Mouse (Mus musculus): ENCODE results near the gene Mllt1. TPM values are rescaled to one million over a fixed set of nuclear protein-coding genes. Genes with fewer than 3 reads are reported as not detected.

The Mllt1 gene
- polyA plus RNA-seq, 2 experiments = 34.5 to 98.3 TPM

DNA sequence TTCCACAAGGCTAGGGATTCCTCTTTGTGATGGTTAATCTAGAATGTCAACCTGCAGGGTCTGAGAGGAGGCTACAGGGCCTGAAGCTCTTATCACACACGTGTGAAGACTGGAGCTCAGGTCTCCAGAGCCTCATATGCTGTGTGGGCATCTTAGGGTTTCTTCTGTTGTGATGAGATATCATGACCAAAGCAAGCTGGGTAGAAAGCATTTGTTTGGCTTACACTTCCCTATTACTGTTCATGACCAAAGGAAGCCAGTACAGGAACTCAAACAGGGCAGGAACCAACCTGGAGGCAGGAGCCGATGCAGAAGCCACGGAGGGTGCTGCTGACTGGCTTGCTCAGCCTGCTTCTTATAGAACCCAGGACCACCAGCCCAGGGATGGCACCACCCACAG, 79.8 kb downstream of the Mllt1 start:
- Histone ChIP-seq H3K27ac (replicated peaks; ENCODE audit: low read depth, low read length) (no peak overlapping the region), H3K9ac (ENCODE audit: low read depth, low read length, severe bottlenecking) (no peak overlapping the region), H3K9me3 (ENCODE audit: control insufficient read depth, low read length) (no peaks in the 10 kb centered on the region), H3K4me1 (ENCODE audit: control insufficient read depth, insufficient read depth, low read length) (0 out of 2 replicates have a peak, but pooled peaks cover 4% of the 10 kb centered on the region), H3K4me2 (replicated peaks; ENCODE audit: low read depth, low read length, severe bottlenecking) (no peak overlapping the region), H3K4me3 (replicated peaks; ENCODE audit: low read length) (no peak overlapping the region), H3K27me3 (ENCODE audit: control insufficient read depth, insufficient read depth, low read length) (no peaks in the 10 kb centered on the region), H3K36me3 (ENCODE audit: control insufficient read depth, insufficient read depth, low read length) (no peaks in the 10 kb centered on the region)
- no peak for ATAC-seq (ENCODE audit: low FRiP score, low read depth)
- DNase-seq (ENCODE audit: low spot score) = no peak
- no peak for TF ChIP-seq POLR2A (IDR thresholded peaks at IDR 0.05; ENCODE audit: borderline replicate concordance, extremely low read depth, insufficient read depth, insufficient read length)
- WGBS = 80% methylated on average over 3 of the region's 3 CpGs

DNA sequence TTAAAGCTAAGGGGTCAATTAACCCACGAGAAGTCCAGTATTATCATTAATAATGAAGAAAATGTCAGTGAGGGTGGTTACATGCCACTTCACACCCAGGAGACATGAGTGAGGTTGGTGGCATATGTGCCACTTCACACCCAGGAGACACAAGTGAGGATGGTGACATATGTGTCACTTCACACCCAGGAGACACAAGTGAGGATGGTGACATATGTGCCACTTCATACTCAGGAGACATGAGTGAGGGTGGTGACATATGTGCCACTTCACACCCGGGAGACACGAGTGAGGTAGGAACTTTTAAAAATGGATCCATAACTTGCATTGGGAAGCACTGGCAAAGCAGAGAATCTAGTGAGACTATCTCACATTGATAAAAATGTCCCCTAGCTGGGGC, 84.0 kb downstream of the Mllt1 start:
- Histone ChIP-seq H3K4me2 (replicated peaks; ENCODE audit: low read depth, low read length, severe bottlenecking) (no peak overlapping the region), H3K27me3 (ENCODE audit: control insufficient read depth, insufficient read depth, low read length) (no peaks in the 10 kb centered on the region), H3K9ac (ENCODE audit: low read depth, low read length, severe bottlenecking) (no peak overlapping the region), H3K4me3 (replicated peaks; ENCODE audit: low read length) (no peak overlapping the region), H3K36me3 (ENCODE audit: control insufficient read depth, insufficient read depth, low read length) (no peaks in the 10 kb centered on the region), H3K27ac (replicated peaks; ENCODE audit: low read depth, low read length) (no peak overlapping the region), H3K9me3 (ENCODE audit: control insufficient read depth, low read length) (no peaks in the 10 kb centered on the region), H3K4me1 (ENCODE audit: control insufficient read depth, insufficient read depth, low read length) (no peaks in the 10 kb centered on the region)
- DNase-seq (ENCODE audit: low spot score) (no peak), ATAC-seq (ENCODE audit: low FRiP score, low read depth) (no peak)
- no peak for TF ChIP-seq POLR2A (IDR thresholded peaks at IDR 0.05; ENCODE audit: borderline replicate concordance, extremely low read depth, insufficient read depth, insufficient read length)
- 68% methylated on average over 3 of the region's 3 CpGs for WGBS

DNA sequence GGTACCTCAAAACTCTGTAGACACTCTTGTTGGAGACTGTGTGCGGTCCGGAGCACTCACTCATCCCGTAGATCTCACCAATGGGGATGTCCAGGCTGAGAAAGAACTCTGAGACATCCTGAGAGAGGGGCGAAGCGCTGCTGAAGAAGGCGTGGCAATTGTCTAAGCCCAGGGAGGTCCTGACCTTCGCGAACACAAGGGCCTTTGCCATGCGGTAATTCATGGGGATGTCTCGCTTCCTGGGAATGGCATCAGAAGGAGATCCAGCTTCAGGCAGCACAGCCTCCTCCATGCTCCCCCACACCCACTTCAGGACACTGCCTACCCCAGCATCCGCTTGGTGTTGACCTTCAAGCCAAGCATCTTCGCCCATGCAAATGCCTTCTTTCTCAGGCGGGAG, 85.5 kb downstream of the Mllt1 start:
- Histone ChIP-seq H3K9me3 (ENCODE audit: control insufficient read depth, low read length) (no peaks in the 10 kb centered on the region), H3K4me3 (replicated peaks; ENCODE audit: low read length) (no peak overlapping the region), H3K9ac (ENCODE audit: low read depth, low read length, severe bottlenecking) (no peak overlapping the region), H3K27ac (replicated peaks; ENCODE audit: low read depth, low read length) (no peak overlapping the region), H3K4me1 (ENCODE audit: control insufficient read depth, insufficient read depth, low read length) (no peaks in the 10 kb centered on the region), H3K27me3 (ENCODE audit: control insufficient read depth, insufficient read depth, low read length) (no peaks in the 10 kb centered on the region), H3K4me2 (replicated peaks; ENCODE audit: low read depth, low read length, severe bottlenecking) (no peak overlapping the region), H3K36me3 (ENCODE audit: control insufficient read depth, insufficient read depth, low read length) (no peaks in the 10 kb centered on the region)
- ATAC-seq (ENCODE audit: low FRiP score, low read depth) (no peak), DNase-seq (ENCODE audit: low spot score) (no peak)
- 82% methylated on average over 13 of the region's 13 CpGs for WGBS
- TF ChIP-seq POLR2A (IDR thresholded peaks at IDR 0.05; ENCODE audit: borderline replicate concordance, extremely low read depth, insufficient read depth, insufficient read length) = no peak

DNA sequence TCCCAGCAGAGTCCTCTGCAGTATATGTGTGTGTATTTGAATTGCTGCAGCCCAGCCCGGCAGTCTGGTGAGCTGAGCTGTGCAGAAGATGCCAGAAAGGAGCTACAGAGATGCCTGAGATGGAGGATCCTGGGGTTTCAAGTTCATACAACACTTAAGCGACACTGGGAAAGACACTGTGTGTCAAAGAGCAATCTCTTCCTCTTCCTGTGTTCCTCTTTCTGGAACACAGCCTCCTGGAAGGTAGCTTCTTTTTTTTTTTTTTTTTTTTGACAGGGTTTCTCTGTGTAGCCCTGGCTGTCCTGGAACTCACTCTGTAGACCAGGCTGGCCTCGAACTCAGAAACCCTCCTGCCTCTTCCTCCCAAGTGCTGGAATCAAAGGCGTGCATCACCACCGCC, 86.4 kb downstream of the Mllt1 start:
- Histone ChIP-seq H3K4me2 (replicated peaks; ENCODE audit: low read depth, low read length, severe bottlenecking) (no peak overlapping the region), H3K4me3 (replicated peaks; ENCODE audit: low read length) (no peak overlapping the region), H3K9ac (ENCODE audit: low read depth, low read length, severe bottlenecking) (no peak overlapping the region), H3K27ac (replicated peaks; ENCODE audit: low read depth, low read length) (no peak overlapping the region), H3K36me3 (ENCODE audit: control insufficient read depth, insufficient read depth, low read length) (no peaks in the 10 kb centered on the region), H3K4me1 (ENCODE audit: control insufficient read depth, insufficient read depth, low read length) (no peaks in the 10 kb centered on the region), H3K27me3 (ENCODE audit: control insufficient read depth, insufficient read depth, low read length) (no peaks in the 10 kb centered on the region), H3K9me3 (ENCODE audit: control insufficient read depth, low read length) (no peaks in the 10 kb centered on the region)
- WGBS = 81% methylated on average over 5 of the region's 5 CpGs
- TF ChIP-seq POLR2A (IDR thresholded peaks at IDR 0.05; ENCODE audit: borderline replicate concordance, extremely low read depth, insufficient read depth, insufficient read length) = no peak
- no peak for DNase-seq (ENCODE audit: low spot score)
- ATAC-seq (ENCODE audit: low FRiP score, low read depth) = no peak

DNA sequence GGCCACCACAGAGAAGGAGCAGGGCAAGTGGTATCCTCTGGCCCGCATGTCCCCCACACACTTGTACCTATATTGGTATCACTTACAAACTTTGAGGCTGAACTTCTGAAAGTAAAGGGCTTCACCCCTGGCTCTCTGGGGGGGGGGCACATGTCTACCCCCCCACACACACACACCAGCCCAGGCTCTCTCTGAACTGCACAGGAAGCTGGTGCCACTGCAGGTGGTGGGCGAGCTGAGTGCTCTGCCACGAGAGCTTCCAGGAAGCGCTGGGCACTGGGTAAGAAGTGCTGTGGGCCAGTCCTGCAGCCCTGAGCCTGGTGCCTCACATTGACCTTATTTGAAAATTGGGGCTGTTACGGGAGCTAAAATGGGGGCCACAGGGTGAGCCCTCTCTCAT, 91.5 kb downstream of the Mllt1 start:
- H3K27ac ChIP-seq (replicated peaks; ENCODE audit: low read depth, low read length) = no peak overlapping the region
- no peaks in the 10 kb centered on the region for H3K4me1 ChIP-seq (ENCODE audit: control insufficient read depth, insufficient read depth, low read length)
- DNase-seq (ENCODE audit: low spot score) (no peak), ATAC-seq (ENCODE audit: low FRiP score, low read depth) (no peak)
- 73% methylated on average over 5 of the region's 5 CpGs for WGBS
- no peak for TF ChIP-seq POLR2A (IDR thresholded peaks at IDR 0.05; ENCODE audit: borderline replicate concordance, extremely low read depth, insufficient read depth, insufficient read length)
- H3K4me3 ChIP-seq (replicated peaks; ENCODE audit: low read length) = no peak overlapping the region
- no peak overlapping the region for H3K9ac ChIP-seq (ENCODE audit: low read depth, low read length, severe bottlenecking)
- H3K27me3 ChIP-seq (ENCODE audit: control insufficient read depth, insufficient read depth, low read length) = no peaks in the 10 kb centered on the region
- no peaks in the 10 kb centered on the region for H3K9me3 ChIP-seq (ENCODE audit: control insufficient read depth, low read length)
- no peak overlapping the region for H3K4me2 ChIP-seq (replicated peaks; ENCODE audit: low read depth, low read length, severe bottlenecking)
- H3K36me3 ChIP-seq (ENCODE audit: control insufficient read depth, insufficient read depth, low read length) = no peaks in the 10 kb centered on the region

Other genes starting within 250 kb of the Mllt1 start
- 251 and 322 TPM in 2 replicates for gene Ndufa11, start 217.6 kb downstream of the Mllt1 start, polyA plus RNA-seq (2012; rRNA removed)
- 469 and 480 TPM in 2 replicates for gene Ndufa11, start 217.6 kb downstream of the Mllt1 start, polyA plus RNA-seq (2014; fragmentation: Nextera tagmentation; extraction: Ambion mirVana)
- 23.4 and 24.1 TPM in 2 replicates for gene Vmac, start 217.4 kb downstream of the Mllt1 start, polyA plus RNA-seq (2012; rRNA removed)
- gene Vmac, start 217.4 kb downstream of the Mllt1 start, polyA plus RNA-seq (2014; fragmentation: Nextera tagmentation; extraction: Ambion mirVana) = 24.1 and 25.0 TPM in 2 replicates
- 24.1 and 36.7 TPM in 2 replicates for gene Nrtn, start 177.9 kb downstream of the Mllt1 start, polyA plus RNA-seq (2012; rRNA removed)
- gene Nrtn, start 177.9 kb downstream of the Mllt1 start, polyA plus RNA-seq (2014; fragmentation: Nextera tagmentation; extraction: Ambion mirVana) = 31.9 and 36.5 TPM in 2 replicates
- 107 and 144 TPM in 2 replicates for gene Dus3l, start 170.7 kb downstream of the Mllt1 start, polyA plus RNA-seq (2012; rRNA removed)
- 43.6 and 44.4 TPM in 2 replicates for gene Dus3l, start 170.7 kb downstream of the Mllt1 start, polyA plus RNA-seq (2014; fragmentation: Nextera tagmentation; extraction: Ambion mirVana)
- gene Prr22, start 165.2 kb downstream of the Mllt1 start, polyA plus RNA-seq (2012; rRNA removed) = 4.5 and 5.0 TPM in 2 replicates
- 0.58 and 0.97 TPM in 2 replicates for gene Prr22, start 165.2 kb downstream of the Mllt1 start, polyA plus RNA-seq (2014; fragmentation: Nextera tagmentation; extraction: Ambion mirVana)
- 8.2 and 12.1 TPM in 2 replicates for gene Rfx2, start 104.4 kb downstream of the Mllt1 start, polyA plus RNA-seq (2012; rRNA removed)
- gene Rfx2, start 104.4 kb downstream of the Mllt1 start, polyA plus RNA-seq (2014; fragmentation: Nextera tagmentation; extraction: Ambion mirVana) = 4.2 and 4.5 TPM in 2 replicates
- gene Acsbg2, start 61.0 kb downstream of the Mllt1 start, polyA plus RNA-seq (2012; rRNA removed) = 0.03 TPM in 1 of 2 replicates, not detected in the other
- not detected in 2 replicates for gene Acsbg2, start 61.0 kb downstream of the Mllt1 start, polyA plus RNA-seq (2014; fragmentation: Nextera tagmentation; extraction: Ambion mirVana)
- 0.03 and 0.08 TPM in 2 replicates for gene 1700061G19Rik, start 59.9 kb downstream of the Mllt1 start, polyA plus RNA-seq (2012; rRNA removed)
- gene 1700061G19Rik, start 59.9 kb downstream of the Mllt1 start, polyA plus RNA-seq (2014; fragmentation: Nextera tagmentation; extraction: Ambion mirVana) = 0.26 TPM in 2 replicates
- gene Acer1, start 46.7 kb upstream of the Mllt1 start, polyA plus RNA-seq (2012; rRNA removed) = 1.0 and 1.5 TPM in 2 replicates
- gene Acer1, start 46.7 kb upstream of the Mllt1 start, polyA plus RNA-seq (2014; fragmentation: Nextera tagmentation; extraction: Ambion mirVana) = 1.4 and 5.6 TPM in 2 replicates
- gene Clpp, start 54.9 kb upstream of the Mllt1 start, polyA plus RNA-seq (2012; rRNA removed) = 139 and 177 TPM in 2 replicates
- gene Clpp, start 54.9 kb upstream of the Mllt1 start, polyA plus RNA-seq (2014; fragmentation: Nextera tagmentation; extraction: Ambion mirVana) = 150 and 155 TPM in 2 replicates
- gene Alkbh7, start 61.9 kb upstream of the Mllt1 start, polyA plus RNA-seq (2012; rRNA removed) = 25.1 and 33.9 TPM in 2 replicates
- gene Alkbh7, start 61.9 kb upstream of the Mllt1 start, polyA plus RNA-seq (2014; fragmentation: Nextera tagmentation; extraction: Ambion mirVana) = 40.6 and 41.8 TPM in 2 replicates
- not detected in 2 replicates for gene Pspn, start 64.6 kb upstream of the Mllt1 start, polyA plus RNA-seq (2012; rRNA removed)
- gene Pspn, start 64.6 kb upstream of the Mllt1 start, polyA plus RNA-seq (2014; fragmentation: Nextera tagmentation; extraction: Ambion mirVana) = not detected in 2 replicates
- 37.4 and 68.5 TPM in 2 replicates for gene Gtf2f1, start 75.9 kb upstream of the Mllt1 start, polyA plus RNA-seq (2012; rRNA removed)
- gene Gtf2f1, start 75.9 kb upstream of the Mllt1 start, polyA plus RNA-seq (2014; fragmentation: Nextera tagmentation; extraction: Ambion mirVana) = 54.1 and 60.1 TPM in 2 replicates
- 0.05 TPM in 1 of 2 replicates, not detected in the other for gene Gm17949, start 76.1 kb upstream of the Mllt1 start, polyA plus RNA-seq (2012; rRNA removed)
- gene Gm17949, start 76.1 kb upstream of the Mllt1 start, polyA plus RNA-seq (2014; fragmentation: Nextera tagmentation; extraction: Ambion mirVana) = 0.22 and 0.26 TPM in 2 replicates
- 115 and 151 TPM in 2 replicates for gene Khsrp, start 96.1 kb upstream of the Mllt1 start, polyA plus RNA-seq (2012; rRNA removed)
- 49.5 and 56.6 TPM in 2 replicates for gene Khsrp, start 96.1 kb upstream of the Mllt1 start, polyA plus RNA-seq (2014; fragmentation: Nextera tagmentation; extraction: Ambion mirVana)
- 0.13 and 0.18 TPM in 2 replicates for gene Slc25a41, start 106.2 kb upstream of the Mllt1 start, polyA plus RNA-seq (2012; rRNA removed)
- 0.17 and 0.26 TPM in 2 replicates for gene Slc25a41, start 106.2 kb upstream of the Mllt1 start, polyA plus RNA-seq (2014; fragmentation: Nextera tagmentation; extraction: Ambion mirVana)
- 5.5 and 6.6 TPM in 2 replicates for gene Crb3, start 123.7 kb upstream of the Mllt1 start, polyA plus RNA-seq (2012; rRNA removed)
- gene Crb3, start 123.7 kb upstream of the Mllt1 start, polyA plus RNA-seq (2014; fragmentation: Nextera tagmentation; extraction: Ambion mirVana) = 4.6 and 8.3 TPM in 2 replicates
- 26.3 and 32.9 TPM in 2 replicates for gene Slc25a23, start 124.4 kb upstream of the Mllt1 start, polyA plus RNA-seq (2012; rRNA removed)
- 5.7 and 8.3 TPM in 2 replicates for gene Slc25a23, start 124.4 kb upstream of the Mllt1 start, polyA plus RNA-seq (2014; fragmentation: Nextera tagmentation; extraction: Ambion mirVana)
- gene Dennd1c, start 143.1 kb upstream of the Mllt1 start, polyA plus RNA-seq (2012; rRNA removed) = 2.0 and 2.5 TPM in 2 replicates
- gene Dennd1c, start 143.1 kb upstream of the Mllt1 start, polyA plus RNA-seq (2014; fragmentation: Nextera tagmentation; extraction: Ambion mirVana) = 0.97 and 1.9 TPM in 2 replicates
- 10.3 and 14.2 TPM in 2 replicates for gene Tubb4a, start 152.4 kb upstream of the Mllt1 start, polyA plus RNA-seq (2012; rRNA removed)
- gene Tubb4a, start 152.4 kb upstream of the Mllt1 start, polyA plus RNA-seq (2014; fragmentation: Nextera tagmentation; extraction: Ambion mirVana) = 8.8 and 10.1 TPM in 2 replicates
- gene Tnfsf9, start 169.9 kb upstream of the Mllt1 start, polyA plus RNA-seq (2012; rRNA removed) = 10.6 and 11.3 TPM in 2 replicates
- 6.8 and 7.4 TPM in 2 replicates for gene Tnfsf9, start 169.9 kb upstream of the Mllt1 start, polyA plus RNA-seq (2014; fragmentation: Nextera tagmentation; extraction: Ambion mirVana)
- not detected in 2 replicates for gene Cd70, start 214.4 kb upstream of the Mllt1 start, polyA plus RNA-seq (2012; rRNA removed)
- not detected in 2 replicates for gene Cd70, start 214.4 kb upstream of the Mllt1 start, polyA plus RNA-seq (2014; fragmentation: Nextera tagmentation; extraction: Ambion mirVana)